Mouse (Mus musculus) C2C12 (cell line): Measurements from ENCODE around the gene Efcab12.

ENCODE experiments used
- CEBPB ChIP-seq: IDR thresholded peaks from one replicate; pipeline ENCODE4 v1.6.1; 2011; ENCODE audit warnings: low read depth, mild to moderate bottlenecking, control low read depth, moderate library complexity
- CTCF ChIP-seq: IDR thresholded peaks from one replicate; pipeline ENCODE4 v1.5.1; 2011; ENCODE audit not compliant: control insufficient read depth, insufficient read depth, insufficient read length
- FOSL1 ChIP-seq: IDR thresholded peaks from one replicate; pipeline ENCODE4 v1.8.0; 2011; ENCODE audit warnings: mild to moderate bottlenecking, low read length; ENCODE audit not compliant: poor library complexity, insufficient read depth, severe bottlenecking
- MAX ChIP-seq: IDR thresholded peaks from one replicate; pipeline ENCODE4 v1.6.1; 2011; ENCODE audit warnings: mild to moderate bottlenecking, control low read depth
- MYOD1 ChIP-seq: IDR thresholded peaks from one replicate; pipeline ENCODE4 v1.6.1; 2011; ENCODE audit warnings: low read depth; ENCODE audit not compliant: control insufficient read depth, insufficient read length
- MYOG ChIP-seq: IDR thresholded peaks from one replicate; pipeline ENCODE4 v1.6.1; 2011; ENCODE audit not compliant: control insufficient read depth, insufficient read length; ENCODE audit errors: extremely low read depth

- TF ChIP-seq CTCF (no peak), MAX (no peak), FOSL1 (no peak), MYOG (no peak), MYOD1 (no peak), CEBPB (no peak)
These were observed 66.0 kb downstream of the Efcab12 start for GRCm38 (mm10) chr6:115772201-115772600.
